Mouse (Mus musculus) midbrain, postnatal 0 days (tissue): ENCODE results near the gene Upk2. TPM values are rescaled to one million over a fixed set of nuclear protein-coding genes. Genes with fewer than 3 reads are reported as not detected.

Source experiments
- ATAC-seq: fragments of 200-750 bp; cut with Nextera tagmentation; 2 replicates; pipeline ENCODE4 v1.8.0; 2017; ENCODE audit warnings: moderate number of reproducible peaks, mild to moderate bottlenecking, moderate TSS enrichment, moderate library complexity; ENCODE audit not compliant: low FRiP score
- DNase-seq: peaks from one replicate; pipeline ENCODE4 v3.0.0-alpha.2; 2015; ENCODE audit warnings: low spot score
- H3K27ac ChIP-seq: fragments of 300-500 bp; sonication (generic); 2 replicates; pipeline ENCODE4 v1.5.1; 2014; ENCODE audit warnings: low read depth, mild to moderate bottlenecking, low read length, mixed read lengths
- H3K27me3 ChIP-seq: fragments of 300-500 bp; sonication (generic); 2 replicates; pipeline ENCODE4 v1.6.1; 2014; ENCODE audit warnings: low read length, control low read depth, mixed read lengths; ENCODE audit not compliant: insufficient read depth
- H3K36me3 ChIP-seq: fragments of 300-500 bp; sonication (generic); 2 replicates; pipeline ENCODE4 v1.6.1; 2014; ENCODE audit warnings: low read length, control low read depth, mixed read lengths; ENCODE audit not compliant: insufficient read depth
- H3K4me1 ChIP-seq: fragments of 300-500 bp; sonication (generic); 2 replicates; pipeline ENCODE4 v1.6.1; 2014; ENCODE audit warnings: mild to moderate bottlenecking, control low read depth, antibody characterized with exemption, low read length, mixed read lengths; ENCODE audit not compliant: insufficient read depth
- H3K4me2 ChIP-seq: fragments of 300-500 bp; sonication (generic); 2 replicates; pipeline ENCODE4 v1.6.1; 2014; ENCODE audit warnings: low read depth, mild to moderate bottlenecking, low read length, mixed read lengths; ENCODE audit not compliant: poor library complexity, severe bottlenecking
- H3K4me3 ChIP-seq: fragments of 300-500 bp; sonication (generic); 2 replicates; pipeline ENCODE4 v1.5.1; 2014; ENCODE audit warnings: low read depth, mild to moderate bottlenecking, low read length, moderate library complexity
- H3K9ac ChIP-seq: fragments of 300-500 bp; sonication (generic); replicated peaks from 2 replicates; pipeline ENCODE4 v1.6.1; 2014; ENCODE audit warnings: mild to moderate bottlenecking, low read length, moderate library complexity, mixed read lengths; ENCODE audit not compliant: poor library complexity, severe bottlenecking
- H3K9me3 ChIP-seq: fragments of 300-500 bp; sonication (generic); 2 replicates; pipeline ENCODE4 v1.6.1; 2016; ENCODE audit warnings: low read length, control low read depth
- CTCF ChIP-seq: IDR thresholded peaks from 2 replicates; pipeline ENCODE4 v1.5.1; 2016; ENCODE audit warnings: antibody characterized with exemption, mild to moderate bottlenecking
- WGBS: fragments of 180-500 bp; shearing (Covaris S2); extraction: QIAGEN DNeasy Blood & Tissue Kit; methylation state at CpG from one replicate; pipeline ENCODE4 v1.1.7; 2014; 5-methylcytosine and 5-hydroxymethylcytosine counted together
- polyA plus RNA-seq: library from polyadenylated mRNA; unstranded; fragments of >200 nt; fragmentation: Nextera tagmentation; extraction: Ambion mirVana; gene quantifications from 2 replicates; pipeline ENCODE4 v1.2.1, GENCODE M21; 2015
- total RNA-seq: library from RNA; depleted of rRNA; stranded (reverse); fragments of >200 nt; gene quantifications from 2 replicates; pipeline ENCODE4 v1.2.3, GENCODE M21; 2014

Upk2 gene
- total and polyA plus RNA-seq, 2 experiments from 2014 or later: not detected

- H3K4me1 ChIP-seq: 0 out of 2 replicates have a peak, but pooled peaks cover 5% of the 10 kb centered on the region
- H3K9ac ChIP-seq: no peak overlapping the region
- 97% methylated on average over 3 of the region's 3 CpGs for WGBS
- H3K27ac ChIP-seq: no peak overlapping the region
- no peak overlapping the region for H3K4me2 ChIP-seq
- no peaks in the 10 kb centered on the region for H3K27me3 ChIP-seq
- no peak for DNase-seq
- H3K4me3 ChIP-seq: no peak overlapping the region
- ATAC-seq: no peak
- no peaks in the 10 kb centered on the region for H3K9me3 ChIP-seq
- peak; percentile 54 for TF ChIP-seq CTCF
- no peaks in the 10 kb centered on the region for H3K36me3 ChIP-seq
These were observed 21.2 kb upstream of the Upk2 start for GRCm38 (mm10) chr9:44475936-44476335.

GRCm38 (mm10) chr9:44474327-44474726 lies 19.6 kb upstream of the Upk2 start:
- H3K27ac ChIP-seq: no peak overlapping the region
- no peaks in the 10 kb centered on the region for H3K9me3 ChIP-seq
- H3K4me1 ChIP-seq: 0 out of 2 replicates have a peak, but pooled peaks cover 5% of the 10 kb centered on the region
- H3K9ac ChIP-seq: no peak overlapping the region
- DNase-seq: no peak
- H3K4me2 ChIP-seq: no peak overlapping the region
- WGBS: 63% methylated on average over 1 of the region's 1 CpGs
- TF ChIP-seq CTCF: no peak
- ATAC-seq: no peak
- no peak overlapping the region for H3K4me3 ChIP-seq
- no peaks in the 10 kb centered on the region for H3K36me3 ChIP-seq
- H3K27me3 ChIP-seq: no peaks in the 10 kb centered on the region

- 62% methylated on average over 3 of the region's 3 CpGs for WGBS
- H3K4me2 ChIP-seq: no peak overlapping the region
- no peak overlapping the region for H3K4me3 ChIP-seq
- TF ChIP-seq CTCF: peak; percentile 48
- H3K27me3 ChIP-seq: no peaks in the 10 kb centered on the region
- no peak for ATAC-seq
- DNase-seq: no peak
- H3K27ac ChIP-seq: no peak overlapping the region
- H3K9me3 ChIP-seq: no peaks in the 10 kb centered on the region
- no peak overlapping the region for H3K9ac ChIP-seq
- H3K4me1 ChIP-seq: peaks cover 14% of the 10 kb centered on the region
- H3K36me3 ChIP-seq: no peaks in the 10 kb centered on the region
These were observed 18.4 kb upstream of the Upk2 start for GRCm38 (mm10) chr9:44473184-44473583.

GRCm38 (mm10) chr9:44468800-44469199 lies 14.0 kb upstream of the Upk2 start:
- no peak overlapping the region for H3K4me2 ChIP-seq

DNA sequence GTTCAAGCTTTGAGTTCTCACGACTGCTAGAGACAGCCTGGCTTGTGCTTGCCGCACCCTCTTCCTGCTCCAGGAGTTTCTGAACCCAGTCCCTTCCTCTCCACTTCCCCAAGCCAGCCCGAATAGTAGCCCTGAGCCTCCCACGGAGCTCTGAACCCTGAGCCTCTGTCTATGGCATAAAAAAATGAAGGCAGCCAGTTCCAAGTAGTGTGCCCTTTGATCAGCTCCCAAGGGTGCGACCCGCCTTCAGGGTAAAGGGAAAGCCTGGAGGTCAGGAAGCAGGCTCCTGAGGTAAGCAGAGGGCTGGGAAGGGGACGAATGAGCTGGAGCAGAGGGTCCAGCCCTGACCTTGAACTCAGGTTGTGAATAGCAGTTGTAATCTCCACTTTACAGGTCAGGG lies 13.4 kb upstream of the Upk2 start:
- H3K27me3 ChIP-seq: no peaks in the 10 kb centered on the region
- no peak overlapping the region for H3K4me3 ChIP-seq
- DNase-seq (no peak), ATAC-seq (no peak)
- no peak for TF ChIP-seq CTCF
- H3K9ac ChIP-seq: no peak overlapping the region
- H3K4me1 ChIP-seq: peaks cover 16% of the 10 kb centered on the region
- H3K9me3 ChIP-seq: no peaks in the 10 kb centered on the region
- peak overlapping the region; percentile 86 for H3K27ac ChIP-seq
- H3K4me2 ChIP-seq: no peak overlapping the region
- no peaks in the 10 kb centered on the region for H3K36me3 ChIP-seq
- WGBS: 42% methylated on average over 7 of the region's 7 CpGs

More at GRCm38 (mm10) chr9:44468800-44469199, 14.0 kb upstream of the Upk2 start:
- H3K9me3 ChIP-seq: no peaks in the 10 kb centered on the region
- no peak overlapping the region for H3K9ac ChIP-seq
- 11% methylated on average over 2 of the region's 2 CpGs for WGBS
- peaks cover 16% of the 10 kb centered on the region for H3K4me1 ChIP-seq
- peak overlapping the region; percentile 86 for H3K27ac ChIP-seq
- H3K27me3 ChIP-seq: no peaks in the 10 kb centered on the region
- H3K36me3 ChIP-seq: no peaks in the 10 kb centered on the region
- DNase-seq: peak; percentile 61
- no peak for TF ChIP-seq CTCF
- peak; percentile 66; the same call in 1 of the 2 replicates for ATAC-seq
- no peak overlapping the region for H3K4me3 ChIP-seq

GRCm38 (mm10) chr9:44461950-44462349 lies 7.2 kb upstream of the Upk2 start:
- no peak overlapping the region for H3K9ac ChIP-seq
- H3K4me2 ChIP-seq: no peak overlapping the region
- no peak overlapping the region for H3K27ac ChIP-seq
- no peaks in the 10 kb centered on the region for H3K36me3 ChIP-seq
- H3K9me3 ChIP-seq: no peaks in the 10 kb centered on the region
- WGBS: 82% methylated on average over 5 of the region's 5 CpGs
- no peak for TF ChIP-seq CTCF
- no peaks in the 10 kb centered on the region for H3K4me1 ChIP-seq
- DNase-seq (no peak), ATAC-seq (no peak)
- H3K4me3 ChIP-seq: no peak overlapping the region
- H3K27me3 ChIP-seq: no peaks in the 10 kb centered on the region
